Mouse (Mus musculus): Measurements from ENCODE around the gene Nek7. TPM values are rescaled to one million over a fixed set of nuclear protein-coding genes. Genes with fewer than 3 reads are reported as not detected.

Gene Nek7
- total and polyA plus RNA-seq, 3 experiments = 4.7 to 9.1 TPM; not detected in 1

- no peak overlapping the region for H3K27ac ChIP-seq (ENCODE audit: control insufficient read depth, low read depth, low read length)
- TF ChIP-seq POLR2AphosphoS5 (IDR thresholded peaks at IDR 0.05; ENCODE audit: borderline replicate concordance, low read depth, low read length) = no peak
- no peak for TF ChIP-seq TAL1 (IDR thresholded peaks at IDR 0.05; ENCODE audit: low read length)
- TF ChIP-seq TBP (IDR thresholded peaks at IDR 0.05; ENCODE audit: low read depth, low read length) = no peak
- TF ChIP-seq ETS1 (IDR thresholded peaks at IDR 0.05; ENCODE audit: low read depth, low read length) = no peak
- no peak for TF ChIP-seq EP300 (IDR thresholded peaks at IDR 0.05; ENCODE audit: low read depth in 1 of 2, low read length in 2 of 2)
- TF ChIP-seq NELFE (IDR thresholded peaks at IDR 0.05; ENCODE audit: low read depth, low read length) = no peak
- no peak for TF ChIP-seq MAFK (IDR thresholded peaks at IDR 0.05; ENCODE audit: borderline replicate concordance, low read depth, low read length)
- no peak for TF ChIP-seq MXI1 (IDR thresholded peaks at IDR 0.05; ENCODE audit: low read depth, low read length)
- TF ChIP-seq MYB (IDR thresholded peaks at IDR 0.05; ENCODE audit: low read depth, low read length) = no peak
- no peak for TF ChIP-seq KAT2A (conservative IDR thresholded peaks at IDR 0.05; ENCODE audit: low read depth, low read length)
Observed at GRCm38 (mm10) chr1:138491382-138492097, 128.4 kb downstream of the Nek7 start.

GRCm38 (mm10) chr1:138487569-138487968, 132.4 kb downstream of the Nek7 start:
- Histone ChIP-seq H3K79me2 (ENCODE audit: control insufficient read depth, insufficient read depth, low read length, poor library complexity) (no peaks in the 10 kb centered on the region), H3K27ac (ENCODE audit: control insufficient read depth, low read depth, low read length) (no peak overlapping the region), H3K4me1 (ENCODE audit: control insufficient read depth in 1 of 2, insufficient read depth in 2 of 2, low read length in 2 of 2) (no peaks in the 10 kb centered on the region), H3K27me3 (ENCODE audit: control insufficient read depth in 1 of 2, insufficient read depth in 2 of 2, low read length in 2 of 2) (no peaks in the 10 kb centered on the region), H3K9ac (ENCODE audit: control insufficient read depth, low read depth, low read length, poor library complexity, severe bottlenecking) (no peak overlapping the region), H3K9me3 (replicated peaks; ENCODE audit: insufficient read depth, low read length) (no peaks in the 10 kb centered on the region), H3K4me3 (ENCODE audit: control insufficient read depth in 1 of 2, insufficient read depth in 1 of 2, low read depth in 2 of 2, low read length in 2 of 2) (no peak overlapping the region), H3K36me3 (ENCODE audit: control insufficient read depth in 1 of 2, insufficient read depth in 2 of 2, low read length in 2 of 2) (0 out of 4 replicates have a peak, but pooled peaks cover 0 to 1% of the 10 kb centered on the region in 2 experiments)
- DNase-seq (ENCODE audit: low read depth, low spot score) = peak; percentile 5
- TF ChIP-seq CTCF (IDR thresholded peaks at IDR 0.05 in 2 of 3, conservative IDR thresholded peaks at IDR 0.05 in 1 of 3; ENCODE audit: control insufficient read depth in 1 of 3, insufficient read depth in 1 of 3, low read depth in 2 of 3, low read length in 3 of 3, poor library complexity in 1 of 3, severe bottlenecking in 1 of 3) (peak in 1 of 3 experiments; percentile 17; a peak in 1 of 6 replicates), E2F4 (IDR thresholded peaks at IDR 0.05; ENCODE audit: borderline replicate concordance, low read depth, low read length) (no peak), CHD2 (IDR thresholded peaks at IDR 0.05; ENCODE audit: low read length) (no peak)

More at GRCm38 (mm10) chr1:138491382-138492097, 128.4 kb downstream of the Nek7 start:
- no peak for DNase-seq (ENCODE audit: low read depth, low spot score)
- no peaks in the 10 kb centered on the region for H3K9me3 ChIP-seq (replicated peaks; ENCODE audit: insufficient read depth, low read length)
- no peak overlapping the region for H3K4me3 ChIP-seq (ENCODE audit: control insufficient read depth in 1 of 2, insufficient read depth in 1 of 2, low read depth in 2 of 2, low read length in 2 of 2)
- H3K36me3 ChIP-seq (ENCODE audit: control insufficient read depth in 1 of 2, insufficient read depth in 2 of 2, low read length in 2 of 2) = no peaks in the 10 kb centered on the region
- no peak overlapping the region for H3K9ac ChIP-seq (ENCODE audit: control insufficient read depth, low read depth, low read length, poor library complexity, severe bottlenecking)
- H3K27me3 ChIP-seq (ENCODE audit: control insufficient read depth in 1 of 2, insufficient read depth in 2 of 2, low read length in 2 of 2) = no peaks in the 10 kb centered on the region
- no peaks in the 10 kb centered on the region for H3K79me2 ChIP-seq (ENCODE audit: control insufficient read depth, insufficient read depth, low read length, poor library complexity)
- no peaks in the 10 kb centered on the region for H3K4me1 ChIP-seq (ENCODE audit: control insufficient read depth in 1 of 2, insufficient read depth in 2 of 2, low read length in 2 of 2)

- no peak overlapping the region for H3K27ac ChIP-seq (ENCODE audit: control insufficient read depth, low read depth, low read length)
- H3K79me2 ChIP-seq (ENCODE audit: control insufficient read depth, insufficient read depth, low read length, poor library complexity) = no peaks in the 10 kb centered on the region
- TF ChIP-seq EP300 (IDR thresholded peaks at IDR 0.05; ENCODE audit: low read depth in 1 of 2, low read length in 2 of 2) = no peak
- TF ChIP-seq MEF2A (IDR thresholded peaks at IDR 0.05; ENCODE audit: extremely low read depth, insufficient replicate concordance, low read depth, low read length, poor library complexity, severe bottlenecking) = no peak
- TF ChIP-seq ZC3H11A (IDR thresholded peaks at IDR 0.05; ENCODE audit: low read depth, low read length) = no peak
- DNase-seq (ENCODE audit: low read depth, low spot score) = peak; percentile 13
- no peaks in the 10 kb centered on the region for H3K4me1 ChIP-seq (ENCODE audit: control insufficient read depth in 1 of 2, insufficient read depth in 2 of 2, low read length in 2 of 2)
- H3K36me3 ChIP-seq (ENCODE audit: control insufficient read depth in 1 of 2, insufficient read depth in 2 of 2, low read length in 2 of 2) = no peaks in the 10 kb centered on the region
- H3K9me3 ChIP-seq (replicated peaks; ENCODE audit: insufficient read depth, low read length) = no peaks in the 10 kb centered on the region
- no peak overlapping the region for H3K9ac ChIP-seq (ENCODE audit: control insufficient read depth, low read depth, low read length, poor library complexity, severe bottlenecking)
- no peaks in the 10 kb centered on the region for H3K27me3 ChIP-seq (ENCODE audit: control insufficient read depth in 1 of 2, insufficient read depth in 2 of 2, low read length in 2 of 2)
- H3K4me3 ChIP-seq (ENCODE audit: control insufficient read depth in 1 of 2, insufficient read depth in 1 of 2, low read depth in 2 of 2, low read length in 2 of 2) = no peak overlapping the region
Observed at GRCm38 (mm10) chr1:138480694-138481093, 139.2 kb downstream of the Nek7 start.
